Mouse (Mus musculus) embryonic fibroblast, embryonic 13.5 days (primary cell): ENCODE results near the gene 4930590J08Rik.

ENCODE experiments used
- CTCF ChIP-seq: IDR thresholded peaks from 2 replicates; pipeline ENCODE4 v1.5.1; 2011; ENCODE audit warnings: mild to moderate bottlenecking, control low read depth, low read length, moderate library complexity, borderline replicate concordance; ENCODE audit not compliant: insufficient read depth
- POLR2A ChIP-seq: IDR thresholded peaks from 2 replicates; pipeline ENCODE4 v1.6.1; 2011; ENCODE audit warnings: low read depth, mild to moderate bottlenecking, control low read depth, low read length, moderate library complexity

DNA sequence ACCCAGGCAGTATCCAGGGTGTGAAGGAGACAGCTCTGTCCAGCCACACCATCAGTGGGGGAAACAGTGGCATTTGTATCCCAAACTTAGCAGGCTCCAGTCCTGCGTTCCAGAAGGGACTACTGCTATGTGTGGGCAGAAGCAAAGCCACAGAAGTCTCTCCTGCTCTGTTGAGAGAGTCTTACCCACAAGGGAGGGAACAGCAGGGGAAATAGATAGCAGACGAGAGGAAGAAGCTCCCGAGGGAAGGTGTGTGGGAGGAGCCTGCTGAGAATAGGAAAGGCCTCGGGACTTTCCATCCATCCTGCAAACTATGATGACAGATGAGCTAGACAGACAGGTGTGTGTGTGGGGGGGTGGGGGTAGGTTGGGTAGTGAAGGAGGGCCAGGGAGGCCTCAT, 14.7 kb downstream of the 4930590J08Rik start:
- no peak for TF ChIP-seq CTCF
- no peak for TF ChIP-seq POLR2A
